ENCODE assay signal across 12 mouse cellular contexts in the genomic region with DNA sequence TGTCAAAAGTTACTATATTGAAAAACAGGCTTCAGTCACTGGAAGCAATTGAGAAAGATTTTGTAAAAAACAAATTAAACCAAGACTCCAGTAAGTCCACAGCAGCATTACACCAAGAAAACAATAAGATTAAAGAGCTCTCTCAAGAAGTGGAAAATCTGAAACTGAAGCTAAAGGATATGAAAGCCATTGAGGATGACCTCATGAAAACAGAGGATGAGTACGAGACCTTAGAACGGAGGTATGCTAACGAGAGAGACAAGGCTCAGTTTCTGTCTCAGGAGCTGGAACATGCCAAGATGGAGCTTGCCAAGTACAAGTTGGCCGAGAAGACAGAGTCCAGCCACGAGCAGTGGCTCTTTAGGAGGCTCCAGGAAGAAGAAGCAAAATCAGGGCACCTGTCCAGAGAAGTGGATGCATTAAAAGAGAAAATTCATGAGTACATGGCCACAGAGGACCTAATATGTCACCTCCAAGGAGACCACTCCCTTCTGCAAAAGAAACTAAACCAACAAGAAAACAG.
"Had no signal": no experiment of that assay in that cellular context is flagged by ENCODE, and none has a peak within 500 bp of the region (broad histone marks: within the 10 kb centered on the region; RNA-seq: fewer than 3 reads in every experiment).

No protein-coding gene starts in this region.

- H3K27me3 ChIP-seq: limb, embryonic 13.5 days; midbrain, embryonic 13.5 days; neural tube, embryonic 15.5 days; stomach, embryonic 15.5 days had no signal

- H3K36me3 ChIP-seq: midbrain, embryonic 13.5 days; neural tube, embryonic 15.5 days had no signal

- H3K4me1 ChIP-seq: midbrain, embryonic 13.5 days; neural tube, embryonic 15.5 days; stomach, embryonic 15.5 days had no signal

- DNase-seq: kidney, postnatal 10 days; kidney, postnatal 4 days; left cerebral cortex, postnatal 4 days; lung, adult 18-20 months; thymus, adult 2 months; thymus, postnatal 25 days had no signal

- H3K9ac ChIP-seq: limb, embryonic 13.5 days; liver, embryonic 14.5 days; midbrain, embryonic 13.5 days; neural tube, embryonic 15.5 days; stomach, embryonic 15.5 days had no signal

- H3K4me2 ChIP-seq: limb, embryonic 13.5 days; midbrain, embryonic 13.5 days; neural tube, embryonic 15.5 days; stomach, embryonic 15.5 days had no signal

- H3K27ac ChIP-seq: layer of hippocampus, adult 2 months; limb, embryonic 13.5 days; liver, embryonic 14.5 days; midbrain, embryonic 13.5 days; neural tube, embryonic 15.5 days; stomach, embryonic 15.5 days had no signal

- H3K9me3 ChIP-seq: limb, embryonic 13.5 days; midbrain, embryonic 13.5 days; neural tube, embryonic 15.5 days; stomach, embryonic 15.5 days had no signal

- H3K4me3 ChIP-seq: layer of hippocampus, adult 2 months; limb, embryonic 13.5 days; midbrain, embryonic 13.5 days; neural tube, embryonic 15.5 days; stomach, embryonic 15.5 days had no signal
